Comparison of ENCODE assay signal across 15 mouse cellular contexts in the genomic region with DNA sequence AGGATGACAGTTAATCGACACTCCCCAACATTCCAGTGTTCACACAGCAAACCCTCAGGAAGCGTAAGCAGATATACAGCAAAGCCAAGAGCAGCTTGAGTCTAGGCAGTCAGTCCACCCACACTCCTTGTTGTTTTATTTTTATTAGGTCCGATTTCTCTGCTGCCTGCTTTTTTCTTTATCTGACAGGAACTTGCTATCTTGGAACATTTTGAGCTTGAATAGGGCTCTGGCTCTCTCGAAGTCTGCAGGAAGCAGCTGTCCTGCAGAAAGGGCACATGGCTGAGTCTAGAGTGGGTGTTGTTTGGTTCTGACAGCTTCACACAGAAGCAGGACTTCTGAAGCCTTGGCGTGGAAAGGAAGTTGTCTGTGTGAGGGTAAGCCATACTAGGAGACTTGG. TPM values are rescaled to one million over a fixed set of nuclear protein-coding genes. Genes with fewer than 3 reads are reported as not detected.
DNase-seq lines count a peak whose midpoint lies in the region; ATAC-seq and TF ChIP-seq lines count a peak whose summit lies in the region.
"Had no signal": no experiment of that assay in that cellular context is flagged by ENCODE, and none has a peak within 500 bp of the region (broad histone marks: within the 10 kb centered on the region; RNA-seq: fewer than 3 reads in every experiment).

No protein-coding gene starts in this region.

- H3K27me3 ChIP-seq in kidney, adult 2 months (replicated peaks; ENCODE audit: control insufficient read depth, insufficient read depth, low read length), result no peaks in the 10 kb centered on the region
- no peaks in the 10 kb centered on the region for H3K27me3 ChIP-seq in neural tube, embryonic 12.5 days (replicated peaks)
- H3K27me3 ChIP-seq in neural tube, embryonic 15.5 days (replicated peaks), result no peaks in the 10 kb centered on the region
- H3K27me3 ChIP-seq: Patski had no signal

- peak; percentile 21 for DNase-seq in kidney, adult 2 months
- DNase-seq in kidney, postnatal 36 days, result no peak
- peak; percentile 21 to 24 for DNase-seq in heart, postnatal 14 days
- peak; percentile 44 for DNase-seq in testis, postnatal 14 days (ENCODE audit: low spot score)
- DNase-seq in cerebellum, adult 18-20 months, result no peak
- DNase-seq in ovary, postnatal 14 days (ENCODE audit: low spot score), result no peak
- DNase-seq: adrenal gland, postnatal 10 days; thymus, postnatal 4 days had no signal

- WGBS in kidney, adult 2 months, result 38% methylated on average over 5 of the region's 5 CpGs
- 85% methylated on average over 5 of the region's 5 CpGs for WGBS in neural tube, embryonic 12.5 days
- 83% methylated on average over 5 of the region's 5 CpGs for WGBS in neural tube, embryonic 15.5 days

- no peak overlapping the region for H3K27ac ChIP-seq in kidney, adult 2 months (ENCODE audit: insufficient read depth, low read depth, low read length)
- 0 out of 2 replicates have a peak overlapping the region, but pooled peaks have one; percentile 2 for H3K27ac ChIP-seq in neural tube, embryonic 12.5 days
- H3K27ac ChIP-seq in neural tube, embryonic 15.5 days (replicated peaks), result no peak overlapping the region

- no peak for ATAC-seq in neural tube, embryonic 12.5 days (ENCODE audit: low FRiP score, low read depth)
- no peak for ATAC-seq in neural tube, embryonic 15.5 days (ENCODE audit: low FRiP score)
- ATAC-seq: CD4-positive, CD25-positive, alpha-beta regulatory T cell, adult 4 months; intestine, embryonic 16.5 days; Patski had no signal

- TF ChIP-seq POLR2A in kidney, adult 2 months (IDR thresholded peaks at IDR 0.05; ENCODE audit: low read depth, low read length), result no peak

- no peak overlapping the region for H3K9ac ChIP-seq in neural tube, embryonic 12.5 days
- H3K9ac ChIP-seq in neural tube, embryonic 15.5 days (replicated peaks), result no peak overlapping the region

- intact Hi-C loops in heart, postnatal 14 days (cut with DNase I), result no loop called here

- H3K4me2 ChIP-seq in neural tube, embryonic 12.5 days (replicated peaks), result no peak overlapping the region
- no peak overlapping the region for H3K4me2 ChIP-seq in neural tube, embryonic 15.5 days

- no peaks in the 10 kb centered on the region for H3K4me1 ChIP-seq in kidney, adult 2 months (ENCODE audit: control insufficient read depth, insufficient read depth, low read length)
- peaks cover 8% of the 10 kb centered on the region; the same call in 1 of the 2 replicates for H3K4me1 ChIP-seq in neural tube, embryonic 12.5 days
- peaks cover 16% of the 10 kb centered on the region for H3K4me1 ChIP-seq in neural tube, embryonic 15.5 days

- no peak overlapping the region for H3K4me3 ChIP-seq in kidney, adult 2 months (ENCODE audit: insufficient read depth, low read depth, low read length)
- H3K4me3 ChIP-seq in neural tube, embryonic 12.5 days, result no peak overlapping the region
- H3K4me3 ChIP-seq in neural tube, embryonic 15.5 days (replicated peaks), result no peak overlapping the region

- H3K36me3 ChIP-seq in kidney, adult 2 months (ENCODE audit: control insufficient read depth, insufficient read depth, low read length), result no peaks in the 10 kb centered on the region
- H3K36me3 ChIP-seq in neural tube, embryonic 12.5 days, result no peaks in the 10 kb centered on the region
- H3K36me3 ChIP-seq in neural tube, embryonic 15.5 days, result no peaks in the 10 kb centered on the region

- H3K9me3 ChIP-seq in neural tube, embryonic 12.5 days, result no peaks in the 10 kb centered on the region
- no peaks in the 10 kb centered on the region for H3K9me3 ChIP-seq in neural tube, embryonic 15.5 days (replicated peaks)

- no peak for TF ChIP-seq CTCF in kidney, adult 2 months (conservative IDR thresholded peaks at IDR 0.05; ENCODE audit: insufficient read depth, insufficient read length, low read depth, low read length)

RNA-seq across cellular contexts. Expression of a gene that starts 11.1 kb away (rescaled TPM):
- 0.11 and 0.52 TPM in 2 replicates for polyA plus RNA-seq in kidney, adult 2 months (2012; rRNA removed)
- polyA plus RNA-seq in neural tube, embryonic 12.5 days (2016; fragmentation: Nextera tagmentation; extraction: Ambion mirVana), result not detected in 2 replicates
- polyA plus RNA-seq in neural tube, embryonic 15.5 days (2015; fragmentation: Nextera tagmentation; extraction: Ambion mirVana), result 0.15 and 0.22 TPM in 2 replicates
- under 1 TPM in 1 of 2 experiments, not detected in 1; 0.26 TPM for total RNA-seq in heart, postnatal 14 days (2021)
- polyA plus RNA-seq: CD4-positive, CD25-positive, alpha-beta regulatory T cell, adult 4 months; forebrain, embryonic 11.5 days; intestine, embryonic 16.5 days; Patski; spleen, adult 2 months had no signal

RNA-seq across cellular contexts. Expression of a gene that starts 47.1 kb away (rescaled TPM):
- 21.1 and 23.9 TPM in 2 replicates for polyA plus RNA-seq in kidney, adult 2 months (2012; rRNA removed)
- polyA plus RNA-seq in neural tube, embryonic 12.5 days (2016; fragmentation: Nextera tagmentation; extraction: Ambion mirVana), result 14.6 and 15.2 TPM in 2 replicates
- 16.1 and 20.6 TPM in 2 replicates for polyA plus RNA-seq in neural tube, embryonic 15.5 days (2015; fragmentation: Nextera tagmentation; extraction: Ambion mirVana)
- total RNA-seq in heart, postnatal 14 days (2021), result 10 to 100 TPM; 25.3 to 26.9 TPM

RNA-seq across cellular contexts. Expression of a gene that starts 47.7 kb away (rescaled TPM):
- 1.1 and 1.8 TPM in 2 replicates for polyA plus RNA-seq in kidney, adult 2 months (2012; rRNA removed)
- polyA plus RNA-seq in neural tube, embryonic 12.5 days (2016; fragmentation: Nextera tagmentation; extraction: Ambion mirVana), result 0.30 TPM in 1 of 2 replicates, not detected in the other
- 0.23 TPM in 1 of 2 replicates, not detected in the other for polyA plus RNA-seq in neural tube, embryonic 15.5 days (2015; fragmentation: Nextera tagmentation; extraction: Ambion mirVana)
- total RNA-seq in heart, postnatal 14 days (2021), result under 1 TPM in 1 of 2 experiments, not detected in 1; 0.36 TPM
- polyA plus RNA-seq: CD4-positive, CD25-positive, alpha-beta regulatory T cell, adult 4 months; forebrain, embryonic 11.5 days; intestine, embryonic 16.5 days had no signal

Comparison
In these comparisons a context has a peak if more than half of its experiments do, and no peak if none do; other contexts are left out.
1. DNase-seq: peak in kidney, adult 2 months (single experiment), heart, postnatal 14 days (2 of 2) and testis, postnatal 14 days (single experiment); none in kidney, postnatal 36 days (0 of 2), cerebellum, adult 18-20 months (0 of 2) and ovary, postnatal 14 days (single experiment).